Mouse (Mus musculus) adipose tissue, adult 10 weeks (tissue): ENCODE measurements around the gene Gm9573. TPM values are rescaled to one million over a fixed set of nuclear protein-coding genes. Genes with fewer than 3 reads are reported as not detected.

ENCODE experiments used
- polyA plus RNA-seq: library from polyadenylated mRNA; stranded (reverse); fragments of 350-450 nt; fragmentation: Illumina TruSeq; extraction: RNeasy Lipid Tissue Mini Kit (QIAGEN cat#74804); gene quantifications from one replicate; pipeline ENCODE4 v1.2.3, GENCODE M21; 2014; ENCODE audit warnings: low read depth, low replicate concordance

The Gm9573 gene
- polyA plus RNA-seq = not detected

DNA sequence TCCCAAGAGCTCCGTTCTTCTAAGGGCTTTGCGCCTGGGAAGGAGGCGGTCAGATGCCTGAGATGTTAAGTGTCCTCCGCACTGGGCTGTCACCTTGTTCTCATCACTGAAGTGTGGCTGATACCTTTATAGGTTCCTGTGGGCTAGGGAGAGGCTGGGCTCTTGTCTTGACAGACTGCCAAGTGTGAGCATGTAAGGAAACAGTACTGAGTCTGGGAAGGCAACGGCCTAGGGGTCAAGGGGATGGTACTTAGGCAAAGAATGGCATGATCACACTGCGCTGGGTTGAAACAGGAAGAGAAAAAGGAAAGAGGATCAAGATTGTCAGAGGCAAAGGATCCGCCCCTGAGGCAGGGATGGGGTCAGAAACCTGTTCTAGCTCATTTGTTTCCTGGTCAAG lies at the start of gene Gm9573:
Gm9573 (minus strand) TSS at position 101 of the 400 bp plus-strand sequence.

DNA sequence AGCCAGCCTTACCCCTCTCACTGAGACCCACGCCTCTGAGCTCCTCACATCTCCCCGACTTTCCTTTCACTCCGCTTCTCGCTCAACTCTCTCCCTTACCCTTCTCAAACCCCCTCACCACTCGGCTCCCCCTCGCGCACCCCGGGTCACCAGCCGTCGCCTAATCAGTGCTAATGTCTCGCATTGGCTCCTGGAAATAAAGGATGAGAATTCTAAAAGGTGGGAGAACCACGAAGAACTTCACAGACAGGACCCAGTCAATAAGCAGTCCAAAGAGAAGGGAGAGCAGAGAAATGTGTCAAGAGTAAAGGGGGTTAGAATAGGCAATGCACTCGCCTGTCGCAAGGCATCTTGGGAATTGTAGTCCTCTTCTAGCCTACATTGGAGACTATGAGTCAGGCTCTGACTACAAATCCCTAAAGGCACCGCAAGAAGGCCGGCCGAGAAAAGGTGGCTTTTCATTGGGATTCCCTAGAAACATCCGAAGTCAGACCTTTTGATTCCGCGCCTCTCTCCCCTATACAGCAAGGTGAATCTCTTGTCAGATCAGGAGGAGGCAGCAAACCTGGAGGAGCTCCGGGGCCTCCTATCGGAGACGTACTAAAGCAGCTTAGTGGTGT lies 47.1 kb upstream of the Gm9573 start, which contains the start of gene Gtf2h4:
Gtf2h4 (minus strand) TSS at position 324 of the 620 bp plus-strand sequence.

DNA sequence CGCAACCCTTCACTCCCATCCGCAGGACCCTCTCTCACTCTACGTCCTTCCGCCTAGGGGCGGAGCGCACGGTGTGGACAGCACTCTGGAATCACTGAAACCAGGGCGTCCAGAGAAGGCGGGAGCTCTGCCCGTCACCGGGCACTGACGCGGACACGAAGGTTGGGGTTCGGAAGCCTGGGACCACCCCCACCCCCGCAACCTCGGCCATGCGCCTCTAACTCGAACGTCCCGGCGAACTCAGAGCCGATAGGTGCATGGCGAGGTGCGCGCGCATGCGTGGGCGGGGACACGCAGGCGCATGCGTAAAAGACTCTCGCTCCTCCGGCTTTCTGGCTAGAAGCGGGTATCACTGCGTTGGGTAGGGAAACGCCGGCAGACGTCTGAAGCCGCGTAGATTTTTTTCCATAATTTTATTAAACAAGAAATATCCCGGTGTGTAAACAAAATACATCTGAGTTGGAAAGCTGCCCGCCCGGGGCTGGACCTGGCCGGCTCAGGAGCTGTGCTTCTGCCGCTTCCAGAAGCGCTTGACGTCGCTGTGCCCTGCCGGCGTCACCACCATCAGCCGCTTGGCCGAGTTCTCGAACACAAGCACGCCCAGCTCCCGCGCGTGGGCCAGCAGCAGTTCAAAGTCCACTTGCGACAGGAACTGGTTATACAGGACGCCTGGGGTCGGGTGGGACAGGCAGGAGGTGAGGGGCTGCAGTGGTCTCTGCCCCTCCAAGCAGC lies 41.1 kb upstream of the Gm9573 start, which contains the start of gene Vars2:
Vars2 (minus strand) TSS at position 259 of the 732 bp plus-strand sequence.

DNA sequence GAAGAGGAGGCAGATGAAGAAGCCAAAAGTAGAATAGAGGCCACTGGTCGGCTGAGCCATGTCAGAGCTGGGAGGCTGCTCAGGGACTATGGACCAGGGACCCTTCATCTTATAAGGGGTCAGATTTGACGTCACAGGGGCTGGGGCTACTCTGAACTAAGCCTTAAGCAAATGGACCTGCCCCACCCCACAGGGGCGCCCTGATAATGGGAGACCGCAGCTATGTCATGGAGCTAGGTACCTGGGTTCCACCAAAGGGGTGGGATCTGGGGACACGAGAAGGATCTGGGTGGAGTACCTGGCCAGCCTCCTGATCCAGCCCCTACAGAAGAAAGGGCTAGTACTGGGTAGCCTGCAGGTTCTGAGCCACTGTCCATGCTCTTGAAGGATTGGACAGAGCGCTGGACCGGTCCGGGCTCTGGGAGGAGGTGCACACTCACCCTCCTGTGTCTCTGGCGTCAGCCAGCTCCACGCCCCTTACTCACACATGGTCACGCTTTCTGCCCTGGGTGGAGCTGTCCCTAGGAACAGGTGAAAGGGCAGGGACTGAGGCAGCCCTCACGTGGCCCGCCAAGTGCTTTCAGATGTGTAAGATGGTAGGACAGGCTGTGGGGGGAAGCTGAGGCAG lies 17.3 kb upstream of the Gm9573 start, which contains the start of gene Mucl3:
Mucl3 (minus strand) TSS at position 87 of the 628 bp plus-strand sequence.

DNA sequence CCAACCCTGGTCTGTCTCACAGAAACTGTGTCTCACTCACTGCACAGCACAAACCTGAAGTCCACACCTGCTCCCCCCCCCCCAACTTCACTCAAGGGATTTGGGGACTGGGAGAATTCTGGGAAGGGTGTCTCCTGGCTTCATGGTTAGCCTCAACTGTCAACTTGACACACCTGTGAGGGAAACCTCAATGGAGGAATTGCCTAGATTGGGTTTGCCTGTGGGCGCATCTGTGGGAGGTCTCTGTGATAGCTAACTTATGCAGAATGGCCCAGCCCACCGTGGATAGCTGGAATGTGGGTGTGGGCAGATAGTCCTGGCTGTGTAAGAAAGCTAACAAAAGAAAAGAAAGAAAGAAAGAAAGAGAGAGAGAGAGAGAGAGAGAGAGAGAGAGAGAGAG lies 25.2 kb downstream of the Gm9573 start, which contains the start of gene Sfta2:
Sfta2 (plus strand) TSS at position 301 of the 400 bp plus-strand sequence.

Other genes with a start within 250 kb of the Gm9573 start
- 52.9 TPM for gene H2-Q4, start 247.0 kb downstream of the Gm9573 start, polyA plus RNA-seq
- 27.5 TPM for gene H2-Q6, start 201.8 kb downstream of the Gm9573 start, polyA plus RNA-seq
- 30.0 TPM for gene H2-Q7, start 187.5 kb downstream of the Gm9573 start, polyA plus RNA-seq
- 6.2 TPM for gene H2-Q10, start 156.5 kb downstream of the Gm9573 start, polyA plus RNA-seq
- gene Pou5f1, start 120.6 kb downstream of the Gm9573 start, polyA plus RNA-seq = not detected
- gene Tcf19, start 109.8 kb downstream of the Gm9573 start, polyA plus RNA-seq = 6.6 TPM
- 13.5 TPM for gene Cchcr1, start 109.5 kb downstream of the Gm9573 start, polyA plus RNA-seq
- gene Psors1c2, start 93.4 kb downstream of the Gm9573 start, polyA plus RNA-seq = not detected
- 27.1 TPM for gene Cdsn, start 74.5 kb downstream of the Gm9573 start, polyA plus RNA-seq
- 0.65 TPM for gene 2300002M23Rik, start 59.2 kb downstream of the Gm9573 start, polyA plus RNA-seq
- 0.82 TPM for gene Sfta2, start 25.1 kb downstream of the Gm9573 start, polyA plus RNA-seq
- gene Mucl3, start 17.1 kb upstream of the Gm9573 start, polyA plus RNA-seq = not detected
- gene Vars2, start 41.0 kb upstream of the Gm9573 start, polyA plus RNA-seq = 13.1 TPM
- gene Gtf2h4, start 47.1 kb upstream of the Gm9573 start, polyA plus RNA-seq = 14.5 TPM
- gene Ddr1, start 78.0 kb upstream of the Gm9573 start, polyA plus RNA-seq = 40.9 TPM
- 31.3 TPM for gene Ier3, start 195.0 kb upstream of the Gm9573 start, polyA plus RNA-seq
- gene Flot1, start 196.6 kb upstream of the Gm9573 start, polyA plus RNA-seq = 61.9 TPM
- gene Tubb5, start 211.7 kb upstream of the Gm9573 start, polyA plus RNA-seq = 113 TPM
- 18.2 TPM for gene Mdc1, start 214.9 kb upstream of the Gm9573 start, polyA plus RNA-seq
- gene Nrm, start 234.7 kb upstream of the Gm9573 start, polyA plus RNA-seq = 4.6 TPM
- 31.0 TPM for gene Ppp1r18, start 239.0 kb upstream of the Gm9573 start, polyA plus RNA-seq